Mouse (Mus musculus) lung, adult 18-20 months (tissue): ENCODE data around the gene Laptm5.

Experiments
- DNase-seq, 2 experiments: peaks; one replicate each; pipeline ENCODE4 v3.0.0; 2022; ENCODE audit warnings: mixed read lengths in 2 of 2

Gene Laptm5

DNA sequence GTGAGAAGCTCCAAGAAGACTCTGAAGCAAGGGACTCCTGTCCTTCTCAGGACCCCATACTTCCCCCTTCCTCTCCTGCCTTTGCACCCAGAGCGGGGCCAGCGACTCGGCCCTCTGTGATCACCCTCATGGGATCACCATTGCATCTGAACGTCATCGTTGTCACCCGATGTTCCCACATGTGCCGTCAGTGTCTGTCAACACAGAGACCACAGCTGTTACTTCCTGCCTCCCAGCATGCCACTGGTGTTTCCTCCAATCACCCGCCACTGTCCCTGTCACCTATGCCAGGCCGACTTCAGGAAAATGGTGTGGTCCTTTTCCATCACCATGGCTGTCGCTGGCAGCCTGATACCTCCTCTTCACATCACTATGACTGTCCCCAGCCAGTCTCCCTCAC lies 9.1 kb downstream of the Laptm5 start:
- peak; percentile 46 to 52 for DNase-seq

DNA sequence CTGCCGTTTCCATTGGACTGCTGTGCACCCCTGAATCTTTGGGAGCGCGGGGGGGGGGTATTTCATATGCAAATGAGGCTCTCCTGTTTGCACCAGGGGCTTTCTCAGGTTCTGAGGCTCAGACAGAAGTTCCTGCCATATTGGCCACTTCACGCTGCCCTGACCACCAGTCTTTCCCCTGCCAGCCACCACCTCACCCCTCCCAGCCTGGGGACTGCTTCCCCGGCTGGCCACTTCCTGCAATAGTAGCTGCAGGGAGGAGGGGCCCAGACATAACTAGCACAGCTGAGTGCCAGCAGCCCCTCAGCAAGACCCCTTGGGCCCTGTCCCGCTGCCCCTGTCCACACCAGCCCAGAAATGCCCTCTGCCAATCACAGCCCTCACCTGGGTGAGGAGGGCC lies 13.3 kb downstream of the Laptm5 start:
- DNase-seq = no peak

DNA sequence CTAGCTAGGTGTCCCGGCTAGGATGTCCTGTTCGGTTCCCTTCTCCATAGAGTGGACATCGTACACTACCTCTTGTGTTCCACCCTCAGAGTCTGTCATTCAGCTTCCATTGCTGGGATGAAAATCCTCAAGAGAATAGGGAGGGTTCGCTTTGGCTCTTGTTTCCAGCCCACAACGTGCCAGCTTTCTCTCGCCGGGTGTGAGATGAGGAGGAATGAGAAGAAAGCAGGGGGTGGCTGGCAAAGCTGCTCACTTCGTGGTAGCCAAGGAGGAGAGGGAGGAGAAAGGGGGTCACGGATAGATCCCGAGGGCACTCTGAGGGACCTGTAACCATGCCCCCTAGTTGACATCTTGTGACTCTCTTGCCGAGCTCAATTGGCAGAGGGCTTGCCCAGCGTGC lies 14.9 kb downstream of the Laptm5 start:
- DNase-seq = no peak

DNA sequence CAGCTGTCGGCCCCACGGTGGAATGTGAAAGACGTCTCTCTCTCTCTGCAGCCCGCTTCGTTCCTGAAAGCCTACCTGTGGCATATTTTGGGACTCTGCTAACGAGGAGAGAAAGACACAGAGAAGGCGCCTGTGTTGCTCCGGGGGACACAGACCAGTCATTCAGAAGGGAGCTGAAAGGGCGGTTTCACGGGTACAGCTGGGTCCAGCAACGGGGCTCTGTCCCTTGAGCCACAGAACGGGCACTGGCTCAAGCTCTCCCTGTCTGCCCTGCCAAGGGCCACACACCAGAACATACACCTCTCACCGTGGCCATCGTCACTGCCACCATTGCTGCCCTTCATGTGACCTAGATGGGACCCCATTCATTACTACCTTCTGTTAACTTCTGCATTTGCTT lies 29.7 kb downstream of the Laptm5 start:
- DNase-seq = no peak

DNA sequence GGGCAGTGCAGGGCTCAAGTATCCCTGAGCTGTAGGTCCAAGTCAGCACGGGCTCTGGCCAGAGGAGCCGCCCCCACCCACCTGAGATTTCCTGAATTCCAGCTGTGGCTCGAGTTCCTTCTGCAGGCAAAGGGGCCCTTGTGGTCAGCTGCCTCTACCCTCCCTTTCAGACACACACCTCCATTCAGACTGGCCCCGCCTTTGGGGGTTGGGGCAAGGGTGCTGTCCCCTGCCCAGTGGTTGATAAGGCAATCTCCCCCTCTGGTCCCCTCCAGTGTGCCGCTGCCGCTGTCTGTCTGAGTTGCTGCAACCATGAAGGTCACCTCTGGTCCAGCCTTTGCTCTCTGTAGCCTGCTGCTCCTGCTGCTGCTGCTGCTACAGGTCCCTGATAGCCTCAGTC lies 31.2 kb downstream of the Laptm5 start, which contains the start of gene Matn1:
Matn1 (plus strand) TSS at position 274 of the 400 bp plus-strand sequence.
- no peak for DNase-seq

DNA sequence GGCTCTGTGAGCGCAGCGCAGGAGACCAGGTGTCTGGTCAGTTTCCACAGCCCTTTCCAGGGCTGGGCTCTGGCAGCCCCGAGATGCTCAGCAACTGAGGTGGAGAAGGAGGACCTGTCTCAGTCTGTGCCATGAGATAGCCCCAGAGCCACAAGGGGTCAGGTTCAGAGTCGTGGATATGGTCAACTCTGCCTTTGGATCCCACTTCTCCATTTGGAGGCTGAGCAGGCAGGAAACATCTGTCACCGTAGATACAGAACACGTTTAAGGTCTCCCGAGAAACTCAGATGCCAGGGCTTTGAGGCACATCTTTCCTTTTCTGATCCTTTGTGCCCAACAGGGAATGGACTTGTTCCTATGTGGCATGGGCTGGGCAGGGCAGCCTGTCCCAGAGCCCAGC lies 31.9 kb downstream of the Laptm5 start:
- DNase-seq = no peak

DNA sequence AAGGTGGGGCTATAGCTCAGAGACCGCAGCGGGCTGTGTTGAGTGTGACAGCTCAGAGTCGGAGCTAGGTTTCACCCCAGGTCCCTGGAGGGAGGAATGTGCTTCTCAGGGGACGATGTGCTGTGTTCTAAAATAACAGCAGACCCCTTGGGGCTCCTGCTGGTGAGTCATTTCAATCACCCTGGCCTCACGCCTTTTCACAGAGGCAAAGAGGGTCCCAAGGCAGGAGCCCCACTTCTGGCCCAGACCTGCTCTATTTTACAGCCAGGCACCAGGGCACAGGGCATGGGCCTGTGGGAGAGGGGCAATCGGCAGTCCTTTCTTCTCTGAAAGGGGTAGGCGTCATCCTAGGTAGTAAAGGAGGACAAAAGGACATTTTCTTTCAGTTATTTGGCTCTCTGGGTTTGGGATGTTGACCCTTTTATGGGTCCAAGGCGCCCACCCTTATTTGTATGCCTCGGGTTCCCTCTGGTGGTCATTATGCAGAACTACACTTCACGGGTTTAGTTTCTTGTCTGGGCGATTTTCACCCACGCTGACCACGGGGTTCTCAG lies 34.2 kb downstream of the Laptm5 start:
- DNase-seq = no peak

DNA sequence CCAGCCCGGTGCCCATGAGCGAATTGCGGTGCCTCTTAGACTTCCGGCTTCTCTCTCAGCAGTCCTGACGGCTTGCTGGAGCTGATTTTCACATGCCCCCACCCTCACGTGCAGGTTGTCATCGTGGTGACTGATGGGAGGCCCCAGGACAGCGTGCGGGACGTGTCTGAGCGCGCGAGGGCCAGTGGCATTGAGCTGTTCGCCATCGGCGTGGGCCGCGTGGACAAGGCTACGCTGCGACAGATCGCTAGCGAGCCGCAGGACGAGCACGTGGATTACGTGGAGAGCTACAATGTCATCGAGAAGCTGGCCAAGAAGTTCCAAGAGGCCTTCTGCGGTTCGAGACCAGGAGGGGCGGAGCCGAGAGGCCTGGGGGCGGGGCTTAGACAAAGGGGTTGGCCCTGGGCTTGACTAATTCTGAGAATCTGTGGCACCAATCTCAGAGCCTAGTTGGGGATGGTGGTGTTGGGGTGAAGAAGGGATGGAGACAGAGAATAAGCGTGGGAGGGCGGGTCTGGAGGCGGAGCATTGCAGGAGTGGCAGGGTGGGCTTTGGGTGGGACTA lies 37.0 kb downstream of the Laptm5 start:
- no peak for DNase-seq

DNA sequence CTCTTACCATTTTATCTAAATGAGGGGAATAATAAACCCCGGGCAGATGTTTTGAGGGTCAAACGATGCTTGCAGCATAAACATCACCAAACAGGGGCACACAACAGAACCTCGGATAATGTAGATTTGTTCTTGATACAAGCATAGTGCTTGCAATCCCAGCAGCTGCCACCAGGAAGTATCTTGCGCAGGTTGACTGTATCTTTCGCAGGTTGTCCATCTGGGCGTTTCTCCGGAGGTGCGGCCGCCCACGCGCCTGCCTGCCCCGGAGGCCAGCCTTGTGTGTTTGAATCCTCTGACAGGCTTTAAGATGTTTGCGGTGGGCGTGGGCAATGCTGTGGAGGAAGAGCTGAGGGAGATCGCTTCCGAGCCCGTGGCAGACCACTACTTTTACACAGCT lies 39.6 kb downstream of the Laptm5 start:
- peak in 1 of 2 experiments; percentile 7 for DNase-seq

DNA sequence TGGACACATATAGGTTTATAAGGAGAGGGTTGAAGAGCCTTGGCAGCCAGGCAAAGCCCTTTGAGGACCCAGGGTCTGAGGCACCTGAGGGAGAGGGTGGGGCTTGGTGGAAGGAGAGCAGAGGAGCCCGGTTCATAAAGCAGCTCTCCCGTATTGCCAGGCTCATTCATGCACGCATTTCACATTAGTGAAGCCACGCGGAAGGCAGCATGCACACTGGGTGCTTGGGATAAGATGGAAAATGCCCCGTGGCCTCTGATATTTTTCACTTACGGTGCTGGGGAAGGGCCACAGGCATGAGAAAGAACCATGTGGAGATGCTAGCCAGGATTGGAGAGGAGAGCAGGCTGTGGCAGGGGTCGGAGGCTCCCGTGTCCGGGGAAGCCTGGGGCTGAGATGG lies 44.2 kb downstream of the Laptm5 start:
- no peak for DNase-seq

DNA sequence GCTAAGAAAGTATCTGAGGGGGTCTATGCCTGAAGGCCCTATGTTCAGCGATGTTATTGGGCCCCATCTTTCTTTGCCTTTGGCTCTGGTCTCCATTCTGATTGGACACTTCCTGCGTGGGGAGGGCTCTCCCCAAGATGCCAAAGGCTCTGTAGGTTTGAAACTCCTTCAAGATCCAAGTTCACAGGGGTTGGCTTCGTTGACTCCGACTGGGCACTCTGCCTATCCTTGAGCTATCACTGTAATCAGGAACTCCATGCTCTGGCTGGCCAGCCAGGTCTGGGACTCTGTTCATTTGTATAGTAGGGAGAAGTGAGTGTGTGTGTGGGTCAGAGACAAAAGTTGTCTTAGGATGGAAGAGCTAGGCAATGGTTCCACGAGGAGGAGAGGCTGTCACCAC lies 45.9 kb downstream of the Laptm5 start:
- no peak for DNase-seq

DNA sequence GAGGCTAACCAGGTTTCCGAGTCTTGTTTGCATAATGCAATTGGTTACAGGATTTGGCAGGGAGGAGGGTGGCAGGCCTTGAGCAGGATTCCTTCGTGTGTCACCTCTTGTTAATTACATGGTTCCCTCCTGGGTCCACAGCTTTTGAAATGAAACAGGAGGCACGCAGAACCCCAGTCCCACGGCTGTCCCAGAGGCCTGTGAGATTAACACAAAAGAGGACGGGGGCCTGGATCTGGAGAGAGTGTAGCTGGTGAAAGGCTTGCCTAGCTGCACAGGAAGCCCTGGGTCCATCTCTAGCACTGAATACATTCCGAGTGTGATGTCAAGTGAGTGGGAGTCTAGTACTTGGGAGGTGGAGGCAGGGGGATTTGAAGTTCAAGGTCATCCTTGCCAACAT lies 46.8 kb downstream of the Laptm5 start:
- no peak for DNase-seq

DNA sequence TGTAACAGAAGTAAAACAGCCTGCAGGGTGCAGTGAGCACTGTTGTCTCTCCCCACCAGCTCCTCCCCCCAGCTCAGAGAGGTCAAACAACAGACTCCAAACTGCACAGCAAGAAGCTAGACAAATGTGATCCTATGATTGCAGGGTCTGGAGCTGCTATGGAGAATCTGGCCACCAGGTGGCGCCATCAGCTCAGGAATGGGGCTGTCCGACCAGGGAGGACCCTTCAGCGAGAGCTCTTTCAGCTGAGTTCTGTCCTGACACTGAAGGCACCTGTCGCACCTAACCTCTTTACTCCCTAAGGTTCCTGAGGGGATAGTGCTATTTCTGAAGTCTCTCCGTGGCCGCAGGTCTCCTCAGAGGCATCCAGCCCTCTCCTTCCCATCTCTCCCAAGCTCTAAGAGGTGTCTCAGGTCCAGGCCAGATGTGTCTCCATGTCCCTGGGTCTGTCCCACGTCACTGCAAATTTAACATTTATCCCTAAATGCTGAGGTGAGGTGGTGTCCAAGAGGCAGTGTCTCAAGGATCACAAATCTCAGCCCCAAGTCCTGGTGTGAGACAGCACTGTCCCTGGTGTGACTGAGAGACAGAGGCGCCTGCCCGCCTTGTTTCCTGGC lies 47.3 kb downstream of the Laptm5 start:
- peak; percentile 63 to 67 for DNase-seq

DNA sequence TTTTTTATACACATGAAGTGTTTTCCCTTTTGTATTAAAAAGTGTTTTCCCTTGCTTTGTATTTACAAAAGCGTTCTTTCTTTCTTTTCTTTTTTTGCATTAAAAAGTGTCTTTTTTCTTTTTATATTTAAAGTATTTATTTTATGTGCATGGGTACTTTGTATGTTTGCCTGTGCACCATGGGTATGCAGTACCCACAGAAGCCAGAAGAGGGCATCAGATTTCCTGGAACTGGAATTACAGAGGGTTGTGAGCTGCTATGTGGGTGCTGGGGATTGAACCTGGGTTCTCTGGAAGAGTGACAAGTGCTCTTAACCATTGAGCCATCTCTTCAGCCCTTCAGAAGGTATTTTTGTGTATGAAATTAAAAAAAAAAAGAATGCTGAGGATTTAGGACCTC lies 58.4 kb downstream of the Laptm5 start:
- DNase-seq = no peak

DNA sequence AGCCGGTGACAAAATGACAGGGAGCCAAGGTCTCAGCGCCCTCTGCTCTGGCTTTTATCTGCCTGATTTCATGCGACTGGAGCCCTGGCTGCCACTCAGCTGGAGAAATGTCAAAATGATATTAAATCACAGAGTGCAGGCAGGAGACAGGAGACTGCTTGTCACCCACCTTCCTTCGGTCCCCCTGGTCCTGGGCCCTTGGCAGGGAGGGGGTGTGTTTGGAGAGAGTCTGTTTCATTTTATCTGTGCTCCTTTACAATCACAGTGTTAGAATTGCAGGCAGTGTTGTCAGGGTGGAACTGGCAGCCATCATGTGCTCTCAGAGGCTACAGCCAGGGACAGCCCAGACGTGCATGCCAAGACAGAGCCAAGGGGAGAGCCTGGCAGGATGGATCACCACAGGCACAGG lies 59.5 kb downstream of the Laptm5 start:
- no peak for DNase-seq

DNA sequence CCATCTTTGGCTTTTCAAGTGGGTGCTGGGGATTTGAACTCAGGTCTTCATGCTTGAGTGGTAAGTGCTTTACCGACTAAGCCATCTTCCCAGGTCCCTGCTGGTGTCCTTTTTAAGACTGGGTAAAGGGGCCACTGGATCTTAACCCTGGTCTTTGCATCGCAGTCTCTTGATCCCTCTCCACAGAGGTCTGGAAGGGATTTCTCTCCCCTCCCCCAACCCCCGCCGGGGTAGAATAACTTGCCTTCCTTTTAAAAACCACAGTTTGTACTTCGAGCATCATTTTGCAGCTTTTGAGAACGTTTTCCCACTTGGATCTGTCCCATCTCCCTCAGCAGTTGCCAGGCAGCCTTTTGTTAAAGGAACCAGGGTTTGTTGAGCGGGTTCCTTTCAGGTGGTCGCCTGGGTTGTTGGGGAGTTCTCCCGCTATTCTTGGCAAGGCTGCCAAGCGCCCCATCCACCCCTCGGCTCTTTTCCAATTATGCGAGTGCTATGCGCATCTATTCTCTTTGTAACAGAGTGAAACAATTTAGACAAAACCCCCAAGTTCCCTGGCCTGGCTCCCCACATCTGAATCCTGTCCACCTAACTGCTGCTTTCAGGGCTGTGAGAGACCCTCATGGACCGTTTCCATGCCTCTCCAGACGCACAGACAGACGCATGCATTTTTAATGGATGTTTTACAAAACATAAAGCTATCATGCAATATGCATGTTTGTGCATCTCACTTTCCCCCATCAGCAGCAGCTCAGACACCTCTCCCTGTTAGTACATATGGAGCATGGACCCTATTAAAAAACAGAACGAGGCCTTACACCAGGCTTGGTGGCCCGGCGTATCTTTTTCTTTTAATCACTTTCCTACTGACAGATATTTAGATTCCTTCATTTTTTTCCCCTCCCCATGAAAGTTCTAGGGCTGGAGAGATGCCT lies 60.7 kb downstream of the Laptm5 start:
- DNase-seq = no peak

DNA sequence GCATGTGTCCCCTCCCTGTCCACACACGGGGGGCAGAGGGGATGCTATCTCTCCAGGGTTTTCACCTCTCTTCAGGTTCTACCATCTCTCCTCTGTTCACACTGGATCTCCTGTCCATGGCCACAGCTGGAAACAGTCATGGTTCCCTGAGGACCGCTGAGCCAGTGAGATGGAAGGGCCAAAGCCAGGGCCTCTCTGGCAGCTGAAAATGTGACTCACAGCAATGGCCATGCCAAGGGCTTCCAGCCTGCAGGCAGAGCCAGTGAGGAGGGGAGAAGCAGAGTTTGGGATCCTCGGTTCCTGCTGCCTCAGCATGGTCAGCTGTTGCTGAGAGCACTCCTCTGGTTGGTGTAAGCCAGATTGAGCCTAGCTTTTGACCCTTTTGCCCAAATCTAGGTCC lies 66.1 kb downstream of the Laptm5 start:
- peak in 1 of 2 experiments; percentile 5 for DNase-seq

DNA sequence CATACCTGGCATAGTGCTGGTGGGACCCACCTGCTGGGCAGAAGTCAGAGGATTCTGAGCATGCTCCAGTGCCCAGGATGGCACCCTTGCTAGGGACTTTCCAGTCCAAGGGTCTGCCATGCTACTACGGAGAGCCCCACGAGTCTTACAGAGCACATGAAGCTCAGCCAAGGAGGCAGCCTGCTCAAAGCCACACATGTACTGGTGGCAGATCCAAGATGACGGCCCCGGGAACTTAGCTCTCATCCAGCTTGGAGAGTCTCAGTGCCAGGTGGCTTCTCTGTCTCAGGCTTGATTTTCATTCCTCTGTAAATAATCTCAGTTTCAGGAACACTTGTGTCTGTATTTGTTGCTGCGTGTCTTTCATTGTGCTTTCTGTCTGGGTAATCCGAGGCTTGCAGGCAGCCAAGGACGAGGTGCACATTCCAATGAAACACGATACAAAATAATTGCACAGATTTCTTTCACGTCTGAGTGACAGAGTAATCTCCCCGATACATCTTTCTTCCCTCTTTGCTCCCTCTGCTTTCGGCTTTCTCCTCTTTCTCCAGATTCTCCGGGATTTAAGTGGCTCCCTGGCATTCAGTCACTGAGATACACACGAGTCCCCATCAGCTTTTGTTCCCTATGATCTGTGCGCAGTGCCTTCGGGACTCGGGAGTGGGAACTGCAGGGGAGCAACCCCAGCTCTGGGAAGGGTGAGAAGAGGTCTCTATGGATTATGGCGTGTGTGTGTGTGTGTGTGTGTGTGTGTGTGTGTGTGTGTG lies 71.7 kb downstream of the Laptm5 start:
- DNase-seq = no peak
